Mouse (Mus musculus): Measurements from ENCODE around the gene 1700017B05Rik.
A peak's percentile ranks its signal among the peaks of the same experiment; 100 is the strongest.
"Not testable (repeated sequence)": the region's sequence is repeated elsewhere in the genome, so short reads cannot be mapped to it uniquely, and the experiment has no call there.

1700017B05Rik gene

DNA sequence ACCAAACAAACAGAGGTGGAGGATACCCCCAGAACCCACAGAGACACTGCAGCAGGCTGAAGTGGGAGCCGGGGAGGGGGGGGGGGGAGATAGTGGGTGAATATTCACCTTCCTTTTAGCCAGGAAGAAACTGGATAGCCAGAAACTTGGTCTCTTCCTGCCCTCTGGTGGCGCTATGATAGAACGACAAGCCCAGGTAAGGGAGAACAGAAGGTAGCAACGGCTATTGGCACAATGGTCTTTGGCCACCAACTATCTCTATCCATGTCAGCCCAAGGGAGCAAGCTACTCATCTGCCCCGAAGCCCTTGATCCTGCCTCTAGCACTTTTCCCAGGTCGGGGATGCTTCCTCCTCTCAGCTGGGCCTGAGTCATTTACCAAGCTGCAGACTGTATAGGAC is 42.1 kb downstream of the 1700017B05Rik start:
- peak in 1 of 2 experiments; percentile 38 for DNase-seq (ENCODE audit: low spot score in 2 of 2)

DNA sequence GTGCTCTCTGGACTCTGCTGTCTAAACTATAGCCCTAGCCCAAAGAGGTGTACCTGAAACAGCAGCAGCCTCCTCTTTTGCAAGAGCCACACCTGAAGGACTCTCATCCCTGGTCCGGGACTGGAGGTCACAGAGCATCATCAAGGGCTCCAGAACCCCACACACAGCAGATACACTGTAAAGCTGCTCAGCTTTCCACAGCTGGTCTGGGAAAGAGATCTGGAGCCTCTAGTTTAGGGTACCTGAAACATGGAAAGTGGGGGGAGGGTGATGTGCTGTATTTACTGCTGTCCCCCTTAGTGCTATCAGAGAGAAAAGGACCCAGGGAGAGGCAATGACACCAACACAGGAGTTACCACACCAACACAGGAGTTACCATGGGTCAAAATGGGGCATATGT is 42.9 kb downstream of the 1700017B05Rik start:
- no peak for DNase-seq (ENCODE audit: low spot score in 2 of 2)

DNA sequence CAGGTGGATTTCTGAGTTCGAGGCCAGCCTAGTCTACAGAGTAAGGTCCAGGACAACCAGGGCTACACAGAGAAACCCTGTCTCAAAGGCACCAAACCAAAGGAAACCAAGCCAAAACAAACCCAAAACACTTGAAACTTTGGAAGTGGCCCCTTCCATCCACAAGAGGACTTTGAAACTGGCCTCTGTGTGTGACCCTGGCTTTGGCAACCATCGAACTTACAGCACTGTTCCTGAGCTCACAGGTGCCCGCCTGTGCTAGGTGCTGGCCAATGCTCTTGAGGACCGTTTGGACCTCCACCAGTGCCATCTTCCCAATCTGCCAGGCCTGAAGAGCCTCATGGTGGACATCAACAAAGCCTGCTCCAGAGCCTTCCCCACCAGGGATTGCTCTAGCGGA is 43.6 kb downstream of the 1700017B05Rik start:
- DNase-seq (ENCODE audit: low spot score in 2 of 2): no peak

DNA sequence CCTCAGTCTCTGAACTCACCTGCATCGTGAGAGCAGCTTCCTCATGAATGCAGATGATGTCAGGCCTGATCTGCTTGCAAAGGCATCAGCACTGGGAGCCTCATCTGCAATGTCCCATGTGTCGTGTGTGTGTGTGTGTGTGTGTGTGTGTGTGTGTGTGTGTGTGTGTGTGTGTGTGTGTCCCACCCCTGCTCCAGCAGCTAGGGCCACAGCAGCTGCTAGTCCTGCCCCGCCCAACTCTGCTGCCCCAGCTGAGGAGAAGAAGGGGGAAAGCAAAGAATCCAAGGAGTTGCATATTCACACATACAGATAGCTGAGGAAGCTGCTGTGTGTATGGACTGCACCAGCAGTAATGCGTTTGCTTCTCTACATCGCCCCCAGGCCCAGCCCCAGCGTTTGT is 45.2 kb downstream of the 1700017B05Rik start:
- no peak for DNase-seq (ENCODE audit: low spot score in 2 of 2)

DNA sequence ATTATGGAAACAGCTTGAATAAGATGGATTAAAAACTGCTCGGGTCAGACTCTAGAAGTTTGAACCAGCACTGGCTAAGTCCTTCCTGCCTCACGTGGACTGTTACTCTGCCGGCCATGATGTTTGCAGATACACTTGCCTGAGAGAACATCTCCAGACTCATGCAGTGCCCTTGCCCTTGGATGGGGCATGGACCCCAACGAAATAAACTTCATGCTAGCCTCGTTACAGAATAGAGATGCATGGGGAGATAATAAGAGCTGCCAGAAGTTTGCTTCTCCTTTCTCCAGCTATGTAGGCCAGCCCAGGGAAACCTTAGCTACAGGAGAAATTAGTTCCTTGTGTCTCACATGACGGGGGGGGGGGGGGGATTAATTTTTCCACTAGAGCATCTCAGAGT is 47.9 kb downstream of the 1700017B05Rik start:
- no peak for DNase-seq (ENCODE audit: low spot score in 2 of 2)

DNA sequence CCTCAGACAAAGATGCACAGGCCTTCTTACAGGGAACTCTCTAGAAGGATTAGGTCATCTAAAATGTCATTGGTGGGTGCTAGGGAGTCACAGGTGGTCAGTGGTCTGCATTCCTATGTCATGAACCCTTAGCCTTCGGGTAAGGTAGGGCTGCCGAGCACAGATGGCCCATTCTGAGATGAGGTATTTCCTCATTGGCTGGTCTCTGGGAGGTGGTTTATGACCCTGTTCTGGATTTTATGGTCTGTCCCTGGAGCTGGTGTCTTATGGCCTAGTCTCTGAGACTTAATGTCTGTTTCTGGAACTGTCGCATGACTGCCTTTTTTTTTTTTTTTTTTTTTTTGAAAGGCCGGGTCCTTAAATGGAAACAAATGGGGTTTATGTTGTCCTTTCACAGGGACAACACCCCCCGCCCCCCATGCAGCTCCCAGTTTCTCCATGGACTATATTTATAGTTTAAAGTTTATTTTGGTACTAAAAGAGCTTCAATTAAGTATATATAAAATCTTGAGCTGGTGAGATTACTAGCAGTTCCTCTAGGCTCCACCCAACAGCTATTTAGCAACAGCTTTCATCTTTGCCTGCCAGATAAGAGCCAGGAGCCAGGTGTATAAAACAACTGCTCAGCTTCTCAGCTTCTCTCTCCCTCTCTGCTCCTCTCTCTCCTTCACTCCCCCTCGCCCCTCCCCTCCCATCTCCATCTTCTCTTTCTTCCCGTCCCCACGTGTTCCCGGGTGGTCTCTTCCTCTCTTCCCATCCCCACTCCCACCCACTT is 49.8 kb downstream of the 1700017B05Rik start:
- DNase-seq (ENCODE audit: low spot score in 2 of 2): no peak

DNA sequence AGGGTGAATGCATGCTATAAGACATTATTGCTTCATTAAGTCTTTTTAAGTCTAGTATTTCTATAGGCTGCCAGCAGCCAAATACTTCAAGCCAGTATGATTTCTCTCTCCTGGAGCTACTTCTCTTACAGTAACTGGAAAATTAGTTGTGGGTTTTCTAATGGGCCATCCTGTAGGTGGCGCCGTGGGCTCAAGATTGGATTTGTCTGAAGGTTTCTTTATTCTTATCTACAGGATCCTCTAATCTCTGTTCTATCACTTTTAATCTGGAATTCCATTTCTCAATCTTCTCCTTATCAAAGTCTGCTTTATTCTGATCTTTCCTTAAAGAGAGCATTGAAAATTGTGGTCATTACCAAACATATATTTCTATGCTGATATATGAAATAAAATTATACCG is 53.1 kb downstream of the 1700017B05Rik start:
- DNase-seq (ENCODE audit: low spot score in 2 of 2): peak in 1 of 2 experiments; percentile 15

DNA sequence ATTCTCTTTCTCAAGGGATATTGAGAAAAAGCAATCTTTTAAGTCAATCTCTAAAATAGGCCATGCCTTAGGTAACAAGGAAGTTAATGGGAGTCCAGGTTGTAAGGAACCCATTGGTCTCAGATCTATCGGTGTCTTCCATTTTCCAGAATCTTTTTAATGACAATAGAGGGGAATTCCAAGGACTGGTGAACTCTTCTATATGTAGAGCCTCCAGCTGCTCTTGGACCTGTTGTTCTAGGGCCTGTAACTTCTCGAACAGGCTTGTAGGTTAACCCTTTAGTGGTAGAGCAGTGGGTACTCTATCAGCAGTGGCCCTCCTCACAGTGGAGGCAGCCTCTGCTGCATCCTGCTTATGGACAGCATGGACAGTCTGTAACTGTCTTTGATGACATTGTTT is 55.5 kb downstream of the 1700017B05Rik start:
- DNase-seq (ENCODE audit: low spot score in 2 of 2): no peak

DNA sequence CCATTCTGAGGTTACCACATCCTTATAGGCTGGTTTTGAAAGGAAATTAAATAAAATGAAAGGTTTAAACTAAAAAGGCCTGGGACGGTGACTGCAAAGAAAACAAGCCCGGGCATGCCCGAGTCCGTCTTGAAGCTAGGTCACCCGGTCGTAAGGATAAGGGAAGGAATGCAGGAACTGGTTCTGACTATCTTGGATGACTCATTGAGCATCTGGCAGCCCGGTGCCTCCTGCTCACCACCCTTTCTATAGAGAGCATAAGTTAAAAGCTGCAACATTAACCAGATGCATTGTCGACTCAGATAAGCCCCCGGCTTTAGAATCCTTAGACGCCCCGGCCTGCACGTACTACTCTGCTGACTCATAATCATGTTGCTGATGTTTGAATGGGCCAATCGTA is 58.8 kb downstream of the 1700017B05Rik start:
- DNase-seq (ENCODE audit: low spot score in 2 of 2): not testable (repeated sequence)

Measured in spleen, postnatal 14 days (tissue).